Comparison of ENCODE assay signal across 8 mouse cellular contexts in genomic region chr7:46033109-46033869, GRCm38 (mm10). TPM values are rescaled to one million over a fixed set of nuclear protein-coding genes. Genes with fewer than 3 reads are reported as not detected.
A peak's percentile ranks its signal among the peaks of the same experiment; 100 is the strongest.
DNase-seq lines count a peak whose midpoint lies in the region; ATAC-seq lines count a peak whose summit lies in the region.

Nomo1 (plus strand) TSS chr7:46033698.

- H3K4me1 ChIP-seq in forebrain, embryonic 14.5 days (ENCODE audit: control insufficient read depth, insufficient read depth, low read length) = peaks cover 11% of the 10 kb centered on the region
- H3K4me1 ChIP-seq in neural tube, embryonic 15.5 days = peaks cover 21% of the 10 kb centered on the region

- H3K36me3 ChIP-seq in forebrain, embryonic 14.5 days (ENCODE audit: control insufficient read depth, insufficient read depth, low read length) = peaks cover 9% of the 10 kb centered on the region
- H3K36me3 ChIP-seq in neural tube, embryonic 15.5 days = peaks cover 5% of the 10 kb centered on the region; the same call in 1 of the 2 replicates

- H3K4me3 ChIP-seq in forebrain, embryonic 14.5 days (ENCODE audit: low read depth, low read length) = peak within 1 kb of the TSS; percentile 88
- peak within 1 kb of the TSS; percentile 97 for H3K4me3 ChIP-seq in neural tube, embryonic 15.5 days (replicated peaks)

- peak within 1 kb of the TSS; percentile 87 for H3K9ac ChIP-seq in forebrain, embryonic 14.5 days (ENCODE audit: low read length)
- peak within 1 kb of the TSS; percentile 86 for H3K9ac ChIP-seq in neural tube, embryonic 15.5 days (replicated peaks)

- no peaks in the 10 kb centered on the region for H3K9me3 ChIP-seq in forebrain, embryonic 14.5 days (replicated peaks; ENCODE audit: control insufficient read depth, low read length)
- H3K9me3 ChIP-seq in neural tube, embryonic 15.5 days (replicated peaks) = no peaks in the 10 kb centered on the region

- peak; percentile 98 for ATAC-seq in forebrain, embryonic 14.5 days
- ATAC-seq in neural tube, embryonic 15.5 days (ENCODE audit: low FRiP score) = peak; percentile 97

- H3K27ac ChIP-seq in forebrain, embryonic 14.5 days (ENCODE audit: low read depth, low read length) = peak within 1 kb of the TSS; percentile 55; the same call in 1 of the 2 replicates
- H3K27ac ChIP-seq in neural tube, embryonic 15.5 days (replicated peaks) = peak within 1 kb of the TSS; percentile 68

- peak; percentile 97 for DNase-seq in ES-CJ7 (ENCODE audit: low read depth, low spot score)
- DNase-seq in cerebellum, adult 11 months = peak; percentile 96
- DNase-seq in forebrain, embryonic 14.5 days (ENCODE audit: low spot score) = peak; percentile 97
- peak; percentile 98 to 99 for DNase-seq in heart, postnatal 14 days
- peak; percentile 94 for DNase-seq in layer of hippocampus, adult 11-12 months (ENCODE audit: low spot score)
- peak; percentile 96 to 97 for DNase-seq in lung, adult 18-20 months
- peak; percentile 94 for DNase-seq in testis, postnatal 14 days (ENCODE audit: low spot score)

- intact Hi-C loops in heart, postnatal 14 days (cut with DNase I) = no loop called here

- peak within 1 kb of the TSS; percentile 88 for H3K4me2 ChIP-seq in forebrain, embryonic 14.5 days (ENCODE audit: low read length)
- peak within 1 kb of the TSS; percentile 88 for H3K4me2 ChIP-seq in neural tube, embryonic 15.5 days

- no peaks in the 10 kb centered on the region for H3K27me3 ChIP-seq in forebrain, embryonic 14.5 days (replicated peaks; ENCODE audit: control insufficient read depth, insufficient read depth, low read length)
- H3K27me3 ChIP-seq in neural tube, embryonic 15.5 days (replicated peaks) = 0 out of 2 replicates have a peak, but pooled peaks cover 4% of the 10 kb centered on the region

- 6% methylated on average over 44 of the region's 44 CpGs for WGBS in forebrain, embryonic 14.5 days
- 6% methylated on average over 42 of the region's 44 CpGs for WGBS in neural tube, embryonic 15.5 days

RNA-seq across cellular contexts. Expression of gene Nomo1, which starts in this region (rescaled TPM):
- polyA plus RNA-seq in forebrain, embryonic 14.5 days (2014; fragmentation: Nextera tagmentation; extraction: Ambion mirVana) = 19.6 and 25.9 TPM in 2 replicates
- total RNA-seq in heart, postnatal 14 days (2021) = 10 to 100 TPM; 68.0 to 68.6 TPM
- polyA plus RNA-seq in neural tube, embryonic 15.5 days (2015; fragmentation: Nextera tagmentation; extraction: Ambion mirVana) = 43.6 and 48.0 TPM in 2 replicates

Comparison
In these comparisons a context has a peak if more than half of its experiments do, and no peak if none do; other contexts are left out.
1. Peak in every context shown above with its lines: DNase-seq, ATAC-seq, H3K4me3 ChIP-seq and H3K27ac ChIP-seq.